29 mouse cellular contexts compared by ENCODE assay signal in the genomic region with DNA sequence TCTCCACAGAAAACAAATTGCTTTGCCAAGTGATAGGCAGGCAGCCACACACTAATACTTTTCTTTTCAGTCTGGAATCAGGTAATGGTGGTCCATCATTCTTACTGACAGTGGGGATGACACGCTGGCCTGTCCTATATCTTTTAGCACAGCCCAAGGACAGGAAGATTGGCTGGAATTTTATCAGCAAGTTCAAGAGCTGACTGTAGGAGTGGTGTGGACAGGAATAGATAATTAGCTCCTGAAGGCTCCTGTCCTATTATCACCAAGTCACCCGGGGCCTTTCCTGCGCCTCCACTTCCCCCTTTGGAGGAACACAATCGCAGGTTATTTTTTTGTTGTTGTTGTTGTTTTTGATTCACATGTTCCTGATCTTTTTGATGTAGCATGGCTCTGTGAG.
DNase-seq lines count a peak whose midpoint lies in the region; ATAC-seq and TF ChIP-seq lines count a peak whose summit lies in the region.
"Had no signal": no experiment of that assay in that cellular context is flagged by ENCODE, and none has a peak within 500 bp of the region (broad histone marks: within the 10 kb centered on the region; RNA-seq: fewer than 3 reads in every experiment).

No protein-coding gene starts in this region.

- no peak for TF ChIP-seq CTCF in Patski (IDR thresholded peaks at IDR 0.05)

- POLR2A ChIA-PET in Patski (lab: Charles Lee) = no interaction called here

- WGBS in forebrain, embryonic 12.5 days = 90% methylated on average over 4 of the region's 4 CpGs
- 86% methylated on average over 4 of the region's 4 CpGs for WGBS in forebrain, embryonic 14.5 days
- 37% methylated on average over 4 of the region's 4 CpGs for WGBS in liver, embryonic 11.5 days

- H3K27ac ChIP-seq in forebrain, embryonic 12.5 days = no peak overlapping the region
- H3K27ac ChIP-seq in forebrain, embryonic 14.5 days (ENCODE audit: low read depth, low read length) = no peak overlapping the region
- no peak overlapping the region for H3K27ac ChIP-seq in liver, embryonic 11.5 days (ENCODE audit: low read depth, low read length)
- H3K27ac ChIP-seq: embryonic facial prominence, embryonic 12.5 days; embryonic facial prominence, embryonic 15.5 days; forebrain, embryonic 13.5 days; gastrocnemius, adult 2 months; hindbrain, embryonic 10.5 days; hindbrain, embryonic 13.5 days; hindbrain, postnatal 0 days had no signal

- no peaks in the 10 kb centered on the region for H3K27me3 ChIP-seq in forebrain, embryonic 12.5 days
- no peaks in the 10 kb centered on the region for H3K27me3 ChIP-seq in forebrain, embryonic 14.5 days (replicated peaks; ENCODE audit: control insufficient read depth, insufficient read depth, low read length)
- no peaks in the 10 kb centered on the region for H3K27me3 ChIP-seq in liver, embryonic 11.5 days (replicated peaks; ENCODE audit: control insufficient read depth, insufficient read depth, low read length)
- H3K27me3 ChIP-seq in Patski = no peaks in the 10 kb centered on the region
- H3K27me3 ChIP-seq: embryonic facial prominence, embryonic 12.5 days; embryonic facial prominence, embryonic 15.5 days; forebrain, embryonic 13.5 days; heart, embryonic 12.5 days; hindbrain, embryonic 13.5 days had no signal

- no peak overlapping the region for H3K9ac ChIP-seq in forebrain, embryonic 12.5 days
- no peak overlapping the region for H3K9ac ChIP-seq in forebrain, embryonic 14.5 days (ENCODE audit: low read length)
- H3K9ac ChIP-seq in liver, embryonic 11.5 days (ENCODE audit: low read depth, low read length) = no peak overlapping the region
- H3K9ac ChIP-seq: embryonic facial prominence, embryonic 12.5 days; embryonic facial prominence, embryonic 15.5 days; forebrain, embryonic 13.5 days; forebrain, postnatal 0 days; heart, embryonic 12.5 days; hindbrain, embryonic 13.5 days had no signal

- H3K4me1 ChIP-seq in forebrain, embryonic 12.5 days = 0 out of 2 replicates have a peak, but pooled peaks cover 3% of the 10 kb centered on the region
- no peaks in the 10 kb centered on the region for H3K4me1 ChIP-seq in forebrain, embryonic 14.5 days (ENCODE audit: control insufficient read depth, insufficient read depth, low read length)
- H3K4me1 ChIP-seq in liver, embryonic 11.5 days (replicated peaks; ENCODE audit: control insufficient read depth, insufficient read depth, low read length) = 0 out of 2 replicates have a peak, but pooled peaks cover 5% of the 10 kb centered on the region
- H3K4me1 ChIP-seq: embryonic facial prominence, embryonic 15.5 days had no signal

- no peak overlapping the region for H3K4me3 ChIP-seq in forebrain, embryonic 12.5 days (replicated peaks)
- no peak overlapping the region for H3K4me3 ChIP-seq in forebrain, embryonic 14.5 days (ENCODE audit: low read depth, low read length)
- H3K4me3 ChIP-seq in liver, embryonic 11.5 days (ENCODE audit: low read depth, low read length) = no peak overlapping the region
- H3K4me3 ChIP-seq: embryonic facial prominence, embryonic 12.5 days; embryonic facial prominence, embryonic 15.5 days; erythroblast, embryonic 14.5 days; forebrain, embryonic 13.5 days; gastrocnemius, adult 2 months; heart, embryonic 12.5 days; hindbrain, embryonic 10.5 days; hindbrain, embryonic 13.5 days had no signal

- H3K9me3 ChIP-seq in forebrain, embryonic 12.5 days = no peaks in the 10 kb centered on the region
- no peaks in the 10 kb centered on the region; the same call in 1 of the 2 replicates for H3K9me3 ChIP-seq in forebrain, embryonic 14.5 days (replicated peaks; ENCODE audit: control insufficient read depth, low read length)
- no peaks in the 10 kb centered on the region for H3K9me3 ChIP-seq in liver, embryonic 11.5 days (ENCODE audit: control insufficient read depth, low read length)
- H3K9me3 ChIP-seq: embryonic facial prominence, embryonic 15.5 days; heart, embryonic 12.5 days; hindbrain, embryonic 10.5 days had no signal

- H3K36me3 ChIP-seq in forebrain, embryonic 12.5 days (replicated peaks) = no peaks in the 10 kb centered on the region
- no peaks in the 10 kb centered on the region for H3K36me3 ChIP-seq in forebrain, embryonic 14.5 days (ENCODE audit: control insufficient read depth, insufficient read depth, low read length)
- no peaks in the 10 kb centered on the region for H3K36me3 ChIP-seq in liver, embryonic 11.5 days (ENCODE audit: control insufficient read depth, insufficient read depth, low read length)
- H3K36me3 ChIP-seq: embryonic facial prominence, embryonic 12.5 days; embryonic facial prominence, embryonic 15.5 days; heart, embryonic 12.5 days; hindbrain, embryonic 10.5 days; hindbrain, embryonic 13.5 days had no signal

- CTCF ChIA-PET in Patski (lab: Charles Lee) = interaction anchor here (1.3 to 3.0 kb wide), 3 partner anchors 9 to 14 kb away, joined by 3 to 15 read pairs (median 8); no protein-coding TSS in a partner anchor

- no peak overlapping the region for H3K4me2 ChIP-seq in forebrain, embryonic 12.5 days
- H3K4me2 ChIP-seq in forebrain, embryonic 14.5 days (ENCODE audit: low read length) = no peak overlapping the region
- H3K4me2 ChIP-seq in liver, embryonic 11.5 days = no peak overlapping the region
- H3K4me2 ChIP-seq: embryonic facial prominence, embryonic 12.5 days; embryonic facial prominence, embryonic 15.5 days; forebrain, embryonic 13.5 days; heart, embryonic 12.5 days; hindbrain, embryonic 13.5 days had no signal

- ATAC-seq in forebrain, embryonic 12.5 days (ENCODE audit: low FRiP score) = 0 out of 2 replicates have a peak, but pooled peaks have one; percentile 30
- no peak for ATAC-seq in forebrain, embryonic 14.5 days
- peak; percentile 81 for ATAC-seq in liver, embryonic 11.5 days (replicated peaks; ENCODE audit: low FRiP score)
- peak; percentile 7 for ATAC-seq in Patski
- ATAC-seq in erythroblast, adult 5-6 weeks (replicated peaks; ENCODE audit: low FRiP score, poor library complexity, severe bottlenecking) = no peak
- ATAC-seq: activated CD4-positive, CD25-positive, alpha-beta regulatory T cell, adult 4 months; forebrain, embryonic 13.5 days; forebrain, postnatal 0 days; hindbrain, postnatal 0 days; inflammation-experienced regulatory T-cells, adult 6 months; intestine, embryonic 16.5 days had no signal

- in situ Hi-C loops in Patski (cut with MboI; ENCODE audit: low pct_unique_long_range_greater_than_20kb) = no loop called here

- DNase-seq in forebrain, embryonic 14.5 days (ENCODE audit: low spot score) = no peak
- no peak for DNase-seq in liver, embryonic 11.5 days (ENCODE audit: low spot score)
- DNase-seq in liver (no peak), Patski (ENCODE audit: low read depth, low spot score) (no peak)
- no peak for DNase-seq in adrenal gland, adult (ENCODE audit: inconsistent age in 2 of 2, low spot score in 1 of 2)
- DNase-seq: adrenal gland, postnatal 10 days; adrenal gland, postnatal 36 days; cerebellum, adult 11 months; cerebellum, adult 2 months; cerebellum, adult 9-11 months; cerebellum, postnatal 25 days; forebrain, postnatal 0 days; gastrocnemius, adult 2 months; gastrocnemius, postnatal 14 days; heart, adult 11 months; heart, postnatal 14 days had no signal

Comparison
In these comparisons a context has a peak if more than half of its experiments do, and no peak if none do; other contexts are left out.
1. ATAC-seq: peak in forebrain, embryonic 12.5 days (single experiment), liver, embryonic 11.5 days (single experiment) and Patski (single experiment); none in forebrain, embryonic 14.5 days (single experiment) and erythroblast, adult 5-6 weeks (single experiment).